Mouse (Mus musculus): ENCODE results near the gene Cby1. TPM values are rescaled to one million over a fixed set of nuclear protein-coding genes. Genes with fewer than 3 reads are reported as not detected.

The Cby1 gene
- polyA plus RNA-seq (2012): 5.9 and 7.1 TPM in 2 replicates

- Histone ChIP-seq H3K4me3 (replicated peaks) (peak within 1 kb of the TSS; percentile 83), H3K4me1 (ENCODE audit: control insufficient read depth) (peaks cover 30% of the 10 kb centered on the region), H3K36me3 (ENCODE audit: control insufficient read depth) (peaks cover 17% of the 10 kb centered on the region), H3K9me3 (ENCODE audit: control insufficient read depth, low read length) (peaks cover 4% of the 10 kb centered on the region), H3K27me3 (ENCODE audit: control insufficient read depth) (no peaks in the 10 kb centered on the region)
- TF ChIP-seq TAL1 (IDR thresholded peaks at IDR 0.05; ENCODE audit: low read length) (no peak), GATA1 (IDR thresholded peaks at IDR 0.05; ENCODE audit: low read length) (no peak)
Measured at GRCm38 (mm10) chr15:79658531-79659375, at the start of gene Cby1, which contains the start of gene Fam227a. TSS of gene Cby1 (plus strand) at chr15:79659199. TSS of gene Fam227a (minus strand) at chr15:79658956.

- H3K27me3 ChIP-seq (ENCODE audit: control insufficient read depth): peaks cover 17% of the 10 kb centered on the region
- H3K4me3 ChIP-seq (replicated peaks): no peak overlapping the region
- H3K4me1 ChIP-seq (ENCODE audit: control insufficient read depth): peaks cover 9% of the 10 kb centered on the region; the same call in 1 of the 2 replicates
- H3K9me3 ChIP-seq (ENCODE audit: control insufficient read depth, low read length): peaks cover 10% of the 10 kb centered on the region; the same call in 1 of the 2 replicates
- H3K36me3 ChIP-seq (ENCODE audit: control insufficient read depth): no peaks in the 10 kb centered on the region
- TF ChIP-seq TAL1 (IDR thresholded peaks at IDR 0.05; ENCODE audit: low read length) (no peak), GATA1 (IDR thresholded peaks at IDR 0.05; ENCODE audit: low read length) (no peak)
Measured at GRCm38 (mm10) chr15:79609226-79609625, 49.8 kb upstream of the Cby1 start.

GRCm38 (mm10) chr15:79615501-79615900 lies 43.5 kb upstream of the Cby1 start:
- Histone ChIP-seq H3K27me3 (ENCODE audit: control insufficient read depth) (no peaks in the 10 kb centered on the region), H3K9me3 (ENCODE audit: control insufficient read depth, low read length) (no peaks in the 10 kb centered on the region), H3K4me3 (replicated peaks) (no peak overlapping the region), H3K4me1 (ENCODE audit: control insufficient read depth) (peaks cover 10% of the 10 kb centered on the region), H3K36me3 (ENCODE audit: control insufficient read depth) (no peaks in the 10 kb centered on the region)
- TF ChIP-seq GATA1 (IDR thresholded peaks at IDR 0.05; ENCODE audit: low read length) (no peak), TAL1 (IDR thresholded peaks at IDR 0.05; ENCODE audit: low read length) (no peak)

DNA sequence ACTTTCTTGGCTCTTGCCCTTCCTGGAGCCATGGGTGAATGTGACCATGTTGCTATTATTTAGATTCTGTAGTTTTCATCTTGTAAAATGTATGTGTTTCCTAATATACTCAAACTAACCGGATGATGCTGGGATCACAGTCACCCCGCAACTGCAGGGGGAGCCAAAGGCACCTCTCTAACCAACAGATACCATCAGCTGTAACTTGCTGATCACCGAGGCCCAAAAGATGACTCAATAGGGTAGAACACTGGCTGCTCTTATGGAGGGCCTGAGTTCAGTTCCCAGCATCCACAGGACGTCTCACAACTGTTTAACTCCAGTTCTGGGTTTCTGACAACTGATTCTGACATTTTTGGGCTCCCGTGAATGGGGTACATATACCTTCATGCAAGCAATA lies 42.3 kb upstream of the Cby1 start:
- H3K36me3 ChIP-seq (ENCODE audit: control insufficient read depth): no peaks in the 10 kb centered on the region
- H3K27me3 ChIP-seq (ENCODE audit: control insufficient read depth): no peaks in the 10 kb centered on the region
- no peaks in the 10 kb centered on the region for H3K9me3 ChIP-seq (ENCODE audit: control insufficient read depth, low read length)
- H3K4me1 ChIP-seq (ENCODE audit: control insufficient read depth): peaks cover 15% of the 10 kb centered on the region
- TF ChIP-seq TAL1 (IDR thresholded peaks at IDR 0.05; ENCODE audit: low read length) (no peak), GATA1 (IDR thresholded peaks at IDR 0.05; ENCODE audit: low read length) (no peak)
- H3K4me3 ChIP-seq (replicated peaks): no peak overlapping the region

DNA sequence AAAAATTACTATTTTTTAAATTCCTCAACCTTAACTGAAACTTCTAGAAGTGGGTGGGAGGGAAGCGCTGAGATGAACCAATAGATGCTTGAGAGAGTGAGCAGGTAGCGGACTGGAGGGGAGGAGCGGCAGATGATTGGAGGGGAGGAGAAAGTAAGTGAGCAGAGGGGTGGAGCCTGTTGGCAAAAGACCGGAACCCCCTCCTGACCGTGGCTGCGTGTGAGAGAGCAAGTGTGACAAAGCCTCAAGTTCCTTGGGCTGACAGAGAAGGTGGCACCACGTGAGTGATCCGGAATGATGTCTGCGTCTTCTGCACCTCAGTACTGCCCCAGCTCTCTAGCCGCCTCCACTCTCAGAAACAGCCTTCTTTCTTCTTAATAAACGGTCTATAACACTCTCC lies 41.9 kb upstream of the Cby1 start:
- Histone ChIP-seq H3K9me3 (ENCODE audit: control insufficient read depth, low read length) (no peaks in the 10 kb centered on the region), H3K36me3 (ENCODE audit: control insufficient read depth) (no peaks in the 10 kb centered on the region), H3K4me1 (ENCODE audit: control insufficient read depth) (peaks cover 15% of the 10 kb centered on the region), H3K27me3 (ENCODE audit: control insufficient read depth) (no peaks in the 10 kb centered on the region), H3K4me3 (replicated peaks) (no peak overlapping the region)
- TF ChIP-seq TAL1 (IDR thresholded peaks at IDR 0.05; ENCODE audit: low read length): no peak
- TF ChIP-seq GATA1 (IDR thresholded peaks at IDR 0.05; ENCODE audit: low read length): no peak

DNA sequence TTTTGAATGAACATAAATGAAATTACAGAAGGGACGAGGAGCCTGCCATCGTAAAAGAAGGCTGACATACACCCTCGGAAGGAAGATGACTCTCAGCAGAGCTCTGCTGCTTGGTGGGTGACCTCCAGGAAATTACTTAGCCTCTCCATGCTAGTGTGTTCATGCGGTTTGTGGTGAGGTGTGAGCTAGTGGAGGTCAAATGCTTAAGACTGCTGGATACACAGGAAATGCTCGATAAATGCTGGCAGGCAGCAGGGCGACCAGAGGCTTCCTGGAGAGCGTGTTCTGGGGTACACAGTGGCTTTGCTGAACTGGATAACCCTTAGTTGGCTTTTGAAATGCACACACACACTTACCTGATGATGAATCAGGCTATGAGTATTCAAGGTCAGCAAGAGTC lies 40.5 kb upstream of the Cby1 start:
- no peaks in the 10 kb centered on the region for H3K27me3 ChIP-seq (ENCODE audit: control insufficient read depth)
- H3K36me3 ChIP-seq (ENCODE audit: control insufficient read depth): no peaks in the 10 kb centered on the region
- peaks cover 15% of the 10 kb centered on the region for H3K4me1 ChIP-seq (ENCODE audit: control insufficient read depth)
- no peaks in the 10 kb centered on the region for H3K9me3 ChIP-seq (ENCODE audit: control insufficient read depth, low read length)
- no peak overlapping the region for H3K4me3 ChIP-seq (replicated peaks)
- no peak for TF ChIP-seq GATA1 (IDR thresholded peaks at IDR 0.05; ENCODE audit: low read length)
- no peak for TF ChIP-seq TAL1 (IDR thresholded peaks at IDR 0.05; ENCODE audit: low read length)

GRCm38 (mm10) chr15:79619770-79620414 lies 39.1 kb upstream of the Cby1 start:
- Histone ChIP-seq H3K9me3 (ENCODE audit: control insufficient read depth, low read length) (no peaks in the 10 kb centered on the region), H3K4me1 (ENCODE audit: control insufficient read depth) (peaks cover 15% of the 10 kb centered on the region), H3K4me3 (replicated peaks) (no peak overlapping the region), H3K27me3 (ENCODE audit: control insufficient read depth) (no peaks in the 10 kb centered on the region), H3K36me3 (ENCODE audit: control insufficient read depth) (no peaks in the 10 kb centered on the region)
- no peak for TF ChIP-seq GATA1 (IDR thresholded peaks at IDR 0.05; ENCODE audit: low read length)
- TF ChIP-seq TAL1 (IDR thresholded peaks at IDR 0.05; ENCODE audit: low read length): no peak

- Histone ChIP-seq H3K4me3 (replicated peaks) (no peak overlapping the region), H3K27me3 (ENCODE audit: control insufficient read depth) (no peaks in the 10 kb centered on the region), H3K4me1 (ENCODE audit: control insufficient read depth) (no peaks in the 10 kb centered on the region), H3K9me3 (ENCODE audit: control insufficient read depth, low read length) (no peaks in the 10 kb centered on the region), H3K36me3 (ENCODE audit: control insufficient read depth) (no peaks in the 10 kb centered on the region)
- no peak for TF ChIP-seq TAL1 (IDR thresholded peaks at IDR 0.05; ENCODE audit: low read length)
- TF ChIP-seq GATA1 (IDR thresholded peaks at IDR 0.05; ENCODE audit: low read length): no peak
Measured at GRCm38 (mm10) chr15:79630471-79630870, 28.5 kb upstream of the Cby1 start.

GRCm38 (mm10) chr15:79641135-79641817 lies 17.7 kb upstream of the Cby1 start:
- Histone ChIP-seq H3K4me3 (replicated peaks) (no peak overlapping the region), H3K9me3 (ENCODE audit: control insufficient read depth, low read length) (no peaks in the 10 kb centered on the region), H3K36me3 (ENCODE audit: control insufficient read depth) (no peaks in the 10 kb centered on the region), H3K27me3 (ENCODE audit: control insufficient read depth) (no peaks in the 10 kb centered on the region; the same call in 1 of the 2 replicates), H3K4me1 (ENCODE audit: control insufficient read depth) (peaks cover 7% of the 10 kb centered on the region)
- TF ChIP-seq TAL1 (IDR thresholded peaks at IDR 0.05; ENCODE audit: low read length): no peak
- TF ChIP-seq GATA1 (IDR thresholded peaks at IDR 0.05; ENCODE audit: low read length): no peak

Data from erythroblast, embryonic 14.5 days (primary cell).